Mouse (Mus musculus) MEL (cell line): ENCODE data around the gene Agrn.

Source experiments
- CTCF ChIP-seq, 3 experiments: IDR thresholded peaks in 2 of 3; conservative IDR thresholded peaks in 1 of 3; 2 replicates each; pipeline ENCODE4 v1.5.1; 2011 to 2012; ENCODE audit warnings: low read length in 3 of 3, low read depth in 2 of 3, mild to moderate bottlenecking in 2 of 3, improper control_type of control experiment in 1 of 3, inconsistent platforms in 1 of 3, mixed read lengths in 1 of 3, moderate library complexity in 1 of 3; ENCODE audit not compliant: control insufficient read depth in 1 of 3, insufficient read depth in 1 of 3, poor library complexity in 1 of 3, severe bottlenecking in 1 of 3
- ELF1 ChIP-seq: IDR thresholded peaks from 2 replicates; pipeline ENCODE4 v1.6.1; 2014; ENCODE audit warnings: low read depth, mild to moderate bottlenecking, inconsistent platforms, low read length, improper control_type of control experiment, moderate library complexity
- EP300 ChIP-seq, 2 experiments: IDR thresholded peaks; 2 replicates each; pipeline ENCODE4 v1.6.1; 2011; ENCODE audit warnings: improper control_type of control experiment in 2 of 2, low read length in 2 of 2, low read depth in 1 of 2, mild to moderate bottlenecking in 1 of 2
- HCFC1 ChIP-seq: IDR thresholded peaks from 2 replicates; pipeline ENCODE4 v1.6.1; 2012; ENCODE audit warnings: low read depth, mild to moderate bottlenecking, inconsistent platforms, low read length, improper control_type of control experiment, moderate library complexity
- POLR2A ChIP-seq, 2 experiments: IDR thresholded peaks; 2 replicates each; pipeline ENCODE4 v1.6.1; 2011 to 2012; ENCODE audit warnings: low read length in 2 of 2, mild to moderate bottlenecking in 2 of 2, control low read depth in 1 of 2, improper control_type of control experiment in 1 of 2, low read depth in 1 of 2, moderate library complexity in 1 of 2; ENCODE audit not compliant: control insufficient read depth in 1 of 2, insufficient read depth in 1 of 2, poor library complexity in 1 of 2
- POLR2AphosphoS5 ChIP-seq: IDR thresholded peaks from 2 replicates; pipeline ENCODE4 v1.6.1; 2012; ENCODE audit warnings: low read depth, borderline replicate concordance, mild to moderate bottlenecking, inconsistent platforms, low read length, moderate library complexity, mixed read lengths
- RAD21 ChIP-seq: IDR thresholded peaks from 2 replicates; pipeline ENCODE4 v1.6.1; 2011; ENCODE audit warnings: mild to moderate bottlenecking, low read depth, low read length, improper control_type of control experiment
- SIN3A ChIP-seq: IDR thresholded peaks from 2 replicates; pipeline ENCODE4 v1.6.1; 2012; ENCODE audit warnings: low read length, improper control_type of control experiment, inconsistent platforms
- TBP ChIP-seq: IDR thresholded peaks from 2 replicates; pipeline ENCODE4 v1.8.0; 2011; ENCODE audit warnings: low read depth, low read length, improper control_type of control experiment
- UBTF ChIP-seq: IDR thresholded peaks from 2 replicates; pipeline ENCODE4 v1.6.1; 2012; ENCODE audit warnings: low read depth, mild to moderate bottlenecking, inconsistent platforms, low read length, improper control_type of control experiment, moderate library complexity, borderline replicate concordance; ENCODE audit not compliant: insufficient read depth
- ZC3H11A ChIP-seq: IDR thresholded peaks from 2 replicates; pipeline ENCODE4 v1.6.1; 2012; ENCODE audit warnings: low read depth, mild to moderate bottlenecking, inconsistent platforms, low read length, improper control_type of control experiment
- ZKSCAN1 ChIP-seq: IDR thresholded peaks from 2 replicates; pipeline ENCODE4 v1.6.1; 2012; ENCODE audit warnings: low read depth, mild to moderate bottlenecking, inconsistent platforms, low read length, improper control_type of control experiment, moderate library complexity
- ZNF384 ChIP-seq: IDR thresholded peaks from 2 replicates; pipeline ENCODE4 v1.6.1; 2012; ENCODE audit warnings: low read depth, mild to moderate bottlenecking, inconsistent platforms, low read length, improper control_type of control experiment

DNA sequence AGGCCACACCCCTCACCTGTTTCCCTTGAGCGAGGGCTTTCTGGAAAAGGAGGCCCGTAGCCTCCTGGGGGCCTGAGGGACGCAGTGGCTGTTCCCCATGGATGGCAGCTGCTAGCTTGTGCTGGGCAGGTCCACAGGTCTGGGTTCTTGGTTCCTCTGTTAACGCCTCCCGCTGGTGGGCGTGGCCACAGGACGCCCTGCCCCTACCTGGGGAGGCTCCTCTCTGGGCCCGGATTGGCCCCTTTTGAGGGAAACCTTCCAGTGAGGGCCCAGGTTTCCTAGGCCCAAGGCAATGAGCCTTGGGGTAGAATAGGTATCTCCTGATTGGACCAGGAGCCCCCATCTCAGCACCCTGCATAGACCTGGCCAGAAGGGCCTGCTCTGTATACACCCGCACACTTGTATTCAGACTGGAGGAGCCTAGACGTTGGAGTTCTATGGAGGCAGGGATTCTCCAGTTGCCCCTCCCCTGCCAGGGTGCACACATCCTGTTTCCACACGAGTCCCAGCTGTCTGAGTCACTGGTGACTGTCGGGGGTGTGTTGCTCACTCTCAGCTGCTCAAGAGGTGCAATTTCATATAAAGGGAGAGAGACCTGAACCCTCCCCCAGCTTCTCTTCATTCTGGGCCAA lies 31.2 kb upstream of the Agrn start:
- no peak for TF ChIP-seq CTCF (IDR thresholded peaks at IDR 0.05 in 2 of 3, conservative IDR thresholded peaks at IDR 0.05 in 1 of 3; ENCODE audit: control insufficient read depth in 1 of 3, insufficient read depth in 1 of 3, low read depth in 2 of 3, low read length in 3 of 3, poor library complexity in 1 of 3, severe bottlenecking in 1 of 3)
- no peak for TF ChIP-seq SIN3A
- no peak for TF ChIP-seq POLR2AphosphoS5
- TF ChIP-seq ZC3H11A, result no peak
- TF ChIP-seq ZNF384, result no peak
- TF ChIP-seq POLR2A (IDR thresholded peaks at IDR 0.05; ENCODE audit: control insufficient read depth in 1 of 2, insufficient read depth in 1 of 2, low read depth in 1 of 2, low read length in 2 of 2, poor library complexity in 1 of 2), result no peak
- no peak for TF ChIP-seq ELF1
- no peak for TF ChIP-seq UBTF
- TF ChIP-seq ZKSCAN1, result no peak
- TF ChIP-seq TBP, result no peak
- no peak for TF ChIP-seq RAD21
- no peak for TF ChIP-seq HCFC1
- no peak for TF ChIP-seq EP300 (IDR thresholded peaks at IDR 0.05; ENCODE audit: low read depth in 1 of 2, low read length in 2 of 2)
